Mouse (Mus musculus) heart, embryonic 11.5 days (tissue): ENCODE measurements around the gene Ell3. TPM values are rescaled to one million over a fixed set of nuclear protein-coding genes. Genes with fewer than 3 reads are reported as not detected.
A peak's percentile ranks its signal among the peaks of the same experiment; 100 is the strongest.
"Not testable (repeated sequence)": the region's sequence is repeated elsewhere in the genome, so short reads cannot be mapped to it uniquely, and the experiment has no call there.

ENCODE experiments used
- ATAC-seq: fragments of 200-750 bp; cut with Nextera tagmentation; replicated peaks from 2 replicates; pipeline ENCODE4 v1.8.0; 2017; ENCODE audit warnings: moderate library complexity; ENCODE audit not compliant: insufficient number of reproducible peaks, low FRiP score, low TSS enrichment
- H3K27ac ChIP-seq: fragments of 300-500 bp; sonication (generic); 2 replicates; pipeline ENCODE4 v1.5.1; 2014; ENCODE audit warnings: mild to moderate bottlenecking, low read depth, low read length
- H3K27me3 ChIP-seq: fragments of 300-500 bp; sonication (generic); 2 replicates; pipeline ENCODE4 v1.6.1; 2014; ENCODE audit warnings: mild to moderate bottlenecking, low read length, mixed read lengths; ENCODE audit not compliant: control insufficient read depth, insufficient read depth
- H3K36me3 ChIP-seq: fragments of 300-500 bp; sonication (generic); 2 replicates; pipeline ENCODE4 v1.6.1; 2014; ENCODE audit warnings: mild to moderate bottlenecking, low read length, moderate library complexity, mixed read lengths; ENCODE audit not compliant: control insufficient read depth, insufficient read depth
- H3K4me1 ChIP-seq: fragments of 300-500 bp; sonication (generic); 2 replicates; pipeline ENCODE4 v1.6.1; 2014; ENCODE audit warnings: low read length; ENCODE audit not compliant: control insufficient read depth, insufficient read depth
- H3K4me2 ChIP-seq: fragments of 300-500 bp; sonication (generic); 2 replicates; pipeline ENCODE4 v1.6.1; 2014; ENCODE audit warnings: mild to moderate bottlenecking, moderate library complexity
- H3K4me3 ChIP-seq: fragments of 300-500 bp; sonication (generic); 2 replicates; pipeline ENCODE4 v1.5.1; 2014; ENCODE audit warnings: low read depth, low read length
- H3K9ac ChIP-seq: fragments of 300-500 bp; sonication (generic); 2 replicates; pipeline ENCODE4 v1.6.1; 2014; ENCODE audit warnings: mild to moderate bottlenecking, low read depth, low read length, moderate library complexity
- H3K9me3 ChIP-seq: fragments of 300-500 bp; sonication (generic); replicated peaks from 2 replicates; pipeline ENCODE4 v1.6.1; 2016; ENCODE audit warnings: low read length; ENCODE audit not compliant: control insufficient read depth
- WGBS: fragments of 180-500 bp; shearing (Covaris S2); extraction: QIAGEN DNeasy Blood & Tissue Kit; methylation state at CpG from one replicate; pipeline ENCODE4 v1.1.7; 2014; ENCODE audit not compliant: insufficient replicate concordance; 5-methylcytosine and 5-hydroxymethylcytosine counted together
- polyA plus RNA-seq: library from polyadenylated mRNA; unstranded; fragments of >200 nt; fragmentation: Nextera tagmentation; extraction: Ambion mirVana; gene quantifications from 2 replicates; pipeline ENCODE4 v1.2.1, GENCODE M21; 2014

Ell3 gene
- polyA plus RNA-seq, 1 experiment from 2014 or later: 2.4 TPM

- H3K36me3 ChIP-seq, H3K9me3 ChIP-seq, H3K4me1 ChIP-seq, H3K27me3 ChIP-seq: not testable (repeated sequence)
- WGBS: 5% methylated on average over 38 of the region's 41 CpGs
- Histone ChIP-seq H3K4me2 (peak within 1 kb of the TSS; percentile 71), H3K4me3 (peak within 1 kb of the TSS; percentile 66), H3K9ac (peak within 1 kb of the TSS; percentile 70), H3K27ac (peak within 1 kb of the TSS; percentile 70)
- ATAC-seq: peak; percentile 80
Observed at GRCm38 (mm10) chr2:121473301-121474179, 29.5 kb upstream of the Ell3 start, which contains the start of gene Mfap1b. Gene Mfap1b, minus strand, starts transcription at chr2:121474067.

- H3K4me2 ChIP-seq, H3K9me3 ChIP-seq, H3K4me1 ChIP-seq, H3K4me3 ChIP-seq, H3K27ac ChIP-seq, H3K27me3 ChIP-seq, ATAC-seq, H3K9ac ChIP-seq, H3K36me3 ChIP-seq: not testable (repeated sequence)
- 98% methylated on average over 3 of the region's 3 CpGs for WGBS
Observed at GRCm38 (mm10) chr2:121472783-121473182, 28.7 kb upstream of the Ell3 start.

GRCm38 (mm10) chr2:121468982-121469381 lies 24.9 kb upstream of the Ell3 start:
- not testable (repeated sequence) for H3K9ac ChIP-seq, H3K27me3 ChIP-seq, H3K9me3 ChIP-seq, H3K4me1 ChIP-seq, ATAC-seq, H3K27ac ChIP-seq, H3K4me2 ChIP-seq, H3K36me3 ChIP-seq, H3K4me3 ChIP-seq
- WGBS: 88% methylated on average over 1 of the region's 6 CpGs

- Histone ChIP-seq H3K27ac (no peak overlapping the region), H3K9ac (no peak overlapping the region), H3K9me3 (no peaks in the 10 kb centered on the region), H3K4me3 (no peak overlapping the region), H3K4me2 (no peak overlapping the region), H3K36me3 (no peaks in the 10 kb centered on the region), H3K27me3 (no peaks in the 10 kb centered on the region), H3K4me1 (peaks cover 3% of the 10 kb centered on the region; the same call in 1 of the 2 replicates)
- WGBS: 73% methylated on average over 2 of the region's 2 CpGs
- no peak for ATAC-seq
Observed at GRCm38 (mm10) chr2:121460071-121460470, 16.0 kb upstream of the Ell3 start.

GRCm38 (mm10) chr2:121456692-121457642 lies 12.9 kb upstream of the Ell3 start, which contains the start of gene Serinc4:
Gene Serinc4, minus strand, starts transcription at chr2:121456781.
- Histone ChIP-seq H3K4me1 (peaks cover 14% of the 10 kb centered on the region), H3K4me2 (peak within 1 kb of the TSS; percentile 75), H3K9me3 (no peaks in the 10 kb centered on the region), H3K36me3 (peaks cover 8% of the 10 kb centered on the region; the same call in 1 of the 2 replicates), H3K4me3 (peak within 1 kb of the TSS; percentile 85), H3K9ac (peak within 1 kb of the TSS; percentile 86), H3K27me3 (no peaks in the 10 kb centered on the region), H3K27ac (peak within 1 kb of the TSS; percentile 81)
- ATAC-seq: peak; percentile 83
- 3% methylated on average over 41 of the region's 41 CpGs for WGBS

- Histone ChIP-seq H3K4me2 (no peak overlapping the region), H3K4me3 (no peak overlapping the region), H3K27ac (no peak overlapping the region), H3K36me3 (peaks cover 11% of the 10 kb centered on the region; the same call in 1 of the 2 replicates), H3K9me3 (no peaks in the 10 kb centered on the region), H3K9ac (no peak overlapping the region), H3K27me3 (no peaks in the 10 kb centered on the region), H3K4me1 (peaks cover 23% of the 10 kb centered on the region)
- WGBS: 73% methylated on average over 5 of the region's 5 CpGs
- no peak for ATAC-seq
Observed at GRCm38 (mm10) chr2:121455534-121455933, 11.5 kb upstream of the Ell3 start.

- H3K4me3 ChIP-seq: no peak overlapping the region
- peak overlapping the region; percentile 84; the same call in 1 of the 2 replicates for H3K27ac ChIP-seq
- H3K4me2 ChIP-seq: no peak overlapping the region
- no peak for ATAC-seq
- H3K27me3 ChIP-seq: no peaks in the 10 kb centered on the region
- no peaks in the 10 kb centered on the region for H3K9me3 ChIP-seq
- H3K9ac ChIP-seq: no peak overlapping the region
- peaks cover 23% of the 10 kb centered on the region for H3K4me1 ChIP-seq
- WGBS: 82% methylated on average over 6 of the region's 6 CpGs
- peaks cover 11% of the 10 kb centered on the region; the same call in 1 of the 2 replicates for H3K36me3 ChIP-seq
Observed at GRCm38 (mm10) chr2:121453917-121454316, 9.8 kb upstream of the Ell3 start.

- no peak for ATAC-seq
- H3K4me3 ChIP-seq: no peak within 1 kb of the TSS
- 63% methylated on average over 4 of the region's 4 CpGs for WGBS
- H3K4me2 ChIP-seq: peak within 1 kb of the TSS; percentile 17; the same call in 1 of the 2 replicates
- peak within 1 kb of the TSS; percentile 84 for H3K27ac ChIP-seq
- H3K9ac ChIP-seq: no peak within 1 kb of the TSS
- H3K4me1 ChIP-seq: peaks cover 23% of the 10 kb centered on the region
- no peaks in the 10 kb centered on the region for H3K9me3 ChIP-seq
- H3K36me3 ChIP-seq: peaks cover 11% of the 10 kb centered on the region; the same call in 1 of the 2 replicates
- H3K27me3 ChIP-seq: no peaks in the 10 kb centered on the region
Observed at GRCm38 (mm10) chr2:121452990-121453389, 8.9 kb upstream of the Ell3 start, which contains the start of gene Hypk. Gene Hypk, plus strand, starts transcription at chr2:121453290.
